Mouse (Mus musculus): Measurements from ENCODE around the gene Cracr2a. TPM values are rescaled to one million over a fixed set of nuclear protein-coding genes. Genes with fewer than 3 reads are reported as not detected.

Gene Cracr2a
- polyA plus RNA-seq, 1 experiment from 2014 or later, result 0.31 TPM

DNA sequence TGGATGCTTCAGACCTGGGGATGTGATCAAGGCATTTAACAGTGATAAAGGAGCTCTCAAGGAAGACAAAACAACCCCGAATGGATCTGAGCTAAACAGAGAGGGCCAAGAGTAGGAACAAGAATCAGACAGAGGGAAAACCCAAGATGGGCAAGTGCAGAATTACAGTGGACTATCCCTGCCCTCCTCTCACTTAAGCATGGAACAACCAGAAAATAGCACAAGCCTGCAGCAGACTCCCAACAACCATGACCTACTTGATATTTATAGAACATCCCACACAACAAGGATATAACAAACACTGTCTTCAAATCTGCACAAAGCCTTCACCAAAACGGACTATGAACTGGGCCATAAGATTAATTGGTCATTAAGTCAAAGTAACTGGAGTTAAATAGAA, 23.0 kb upstream of the Cracr2a start:
- 66% methylated on average over 2 of the region's 2 CpGs for WGBS
- Histone ChIP-seq H3K4me2 (replicated peaks) (no peak overlapping the region), H3K9ac (replicated peaks) (no peak overlapping the region), H3K27ac (replicated peaks) (no peak overlapping the region), H3K27me3 (peaks cover 3% of the 10 kb centered on the region; the same call in 1 of the 2 replicates), H3K4me1 (no peaks in the 10 kb centered on the region), H3K4me3 (no peak overlapping the region), H3K9me3 (no peaks in the 10 kb centered on the region), H3K36me3 (no peaks in the 10 kb centered on the region)
- ATAC-seq (replicated peaks), result no peak

DNA sequence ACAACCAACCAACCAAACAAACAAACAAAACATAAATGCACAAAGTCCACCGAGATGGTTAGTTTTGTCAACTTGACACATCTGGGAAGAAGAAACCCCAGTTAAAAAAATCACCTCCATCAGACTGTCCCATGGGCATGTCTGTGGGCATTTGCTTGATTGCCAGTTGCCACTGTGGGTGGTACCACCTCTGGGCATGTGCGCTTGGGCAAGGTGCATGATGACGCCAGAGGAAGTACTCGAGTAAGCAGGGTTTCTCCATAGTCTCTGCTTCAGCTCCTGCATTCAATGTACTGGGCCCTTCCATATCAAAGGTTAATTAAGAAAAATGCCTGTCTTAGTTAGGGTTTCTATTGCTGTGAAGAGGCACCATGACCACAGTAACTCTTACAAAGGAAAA, 21.9 kb upstream of the Cracr2a start:
- H3K4me3 ChIP-seq, result no peak overlapping the region
- 91% methylated on average over 4 of the region's 4 CpGs for WGBS
- H3K4me1 ChIP-seq, result no peaks in the 10 kb centered on the region
- H3K9ac ChIP-seq (replicated peaks), result no peak overlapping the region
- H3K27ac ChIP-seq (replicated peaks), result no peak overlapping the region
- no peaks in the 10 kb centered on the region for H3K9me3 ChIP-seq
- no peaks in the 10 kb centered on the region for H3K36me3 ChIP-seq
- H3K4me2 ChIP-seq (replicated peaks), result no peak overlapping the region
- no peak for ATAC-seq (replicated peaks)
- H3K27me3 ChIP-seq, result peaks cover 3% of the 10 kb centered on the region; the same call in 1 of the 2 replicates

DNA sequence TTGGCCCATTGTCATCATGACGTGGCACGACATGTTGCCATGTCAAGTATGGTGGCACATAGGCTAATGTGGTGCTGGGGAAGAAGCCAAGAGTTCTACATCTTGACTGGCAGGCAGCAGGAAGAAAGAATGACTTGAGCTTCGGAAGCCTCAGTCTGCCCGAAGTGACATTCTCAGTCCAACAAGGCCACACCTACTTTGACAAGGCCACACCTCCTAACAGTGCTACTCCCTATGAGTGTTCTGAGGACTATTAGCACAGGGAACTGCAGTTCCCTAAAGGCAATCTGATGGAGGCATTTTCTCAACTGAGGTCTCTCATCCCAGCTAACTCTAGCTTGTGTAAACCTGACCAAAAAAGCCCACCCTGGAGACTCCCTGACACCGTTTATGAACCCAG, 21.5 kb upstream of the Cracr2a start:
- ATAC-seq (replicated peaks), result no peak
- Histone ChIP-seq H3K27ac (replicated peaks) (no peak overlapping the region), H3K4me3 (no peak overlapping the region), H3K4me2 (replicated peaks) (no peak overlapping the region), H3K9ac (replicated peaks) (no peak overlapping the region), H3K4me1 (no peaks in the 10 kb centered on the region), H3K9me3 (no peaks in the 10 kb centered on the region), H3K36me3 (no peaks in the 10 kb centered on the region), H3K27me3 (peaks cover 3% of the 10 kb centered on the region; the same call in 1 of the 2 replicates)
- 64% methylated on average over 5 of the region's 5 CpGs for WGBS

DNA sequence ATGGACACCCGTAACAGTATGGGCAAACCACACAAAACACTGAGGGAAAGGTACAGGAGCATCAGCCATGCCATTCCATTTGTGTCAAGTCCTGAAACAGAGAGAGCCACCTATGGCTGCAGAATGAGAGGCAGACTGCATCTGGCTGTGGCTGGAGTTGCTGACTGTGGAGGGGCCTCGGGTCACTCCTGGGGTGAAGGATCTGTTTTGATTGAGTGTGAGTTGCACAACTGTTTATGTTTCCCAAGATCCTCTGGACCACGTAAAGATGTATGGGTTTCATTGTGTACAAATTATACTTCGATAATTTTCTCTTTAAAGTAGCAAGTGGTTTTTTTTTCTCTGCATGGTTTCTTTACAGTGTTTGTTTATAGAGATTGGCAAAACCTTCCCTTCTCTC, 20.6 kb upstream of the Cracr2a start:
- peaks cover 3% of the 10 kb centered on the region; the same call in 1 of the 2 replicates for H3K27me3 ChIP-seq
- 81% methylated on average over 4 of the region's 4 CpGs for WGBS
- H3K9ac ChIP-seq (replicated peaks), result no peak overlapping the region
- no peak overlapping the region for H3K4me3 ChIP-seq
- H3K36me3 ChIP-seq, result no peaks in the 10 kb centered on the region
- no peak overlapping the region for H3K4me2 ChIP-seq (replicated peaks)
- no peaks in the 10 kb centered on the region for H3K4me1 ChIP-seq
- no peaks in the 10 kb centered on the region for H3K9me3 ChIP-seq
- no peak overlapping the region for H3K27ac ChIP-seq (replicated peaks)
- no peak for ATAC-seq (replicated peaks)

DNA sequence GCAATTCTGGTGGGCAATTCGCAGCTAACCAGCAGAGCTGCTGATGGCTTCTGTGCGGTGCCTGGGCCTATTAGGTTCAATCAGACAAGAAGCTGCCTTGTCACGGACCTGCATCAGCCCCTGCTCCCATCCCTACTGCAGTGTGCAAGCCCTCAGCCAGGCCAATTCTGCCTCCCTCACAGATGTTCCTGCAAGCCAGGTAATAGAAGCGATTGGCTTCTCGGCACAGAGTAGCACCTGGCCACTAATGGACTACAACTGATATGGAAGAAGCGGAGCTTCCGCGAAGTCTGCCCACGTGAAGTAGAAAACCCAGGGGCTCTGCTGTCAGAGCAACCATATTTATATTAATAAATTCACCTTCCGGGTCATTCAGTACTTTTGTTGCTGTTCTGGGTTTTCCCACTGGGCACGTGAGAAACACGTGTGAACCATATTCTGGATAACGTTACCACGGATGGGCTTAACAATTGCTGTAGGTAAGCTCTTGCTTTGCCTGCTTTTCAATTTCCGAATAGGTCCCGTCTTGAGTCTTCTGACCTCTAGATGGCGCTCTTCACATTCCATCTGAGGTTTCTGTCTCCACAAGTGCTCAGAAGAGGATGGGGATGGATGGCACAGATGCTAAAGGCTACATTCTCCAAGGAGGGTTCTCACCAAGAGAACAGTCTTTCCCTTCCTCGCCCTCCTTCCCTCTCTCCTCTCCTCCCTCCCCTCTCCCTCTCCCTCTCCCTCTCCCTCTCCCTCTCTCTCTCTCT, 19.3 kb upstream of the Cracr2a start:
- WGBS, result 39% methylated on average over 18 of the region's 18 CpGs
- H3K9me3 ChIP-seq, result no peaks in the 10 kb centered on the region
- no peak overlapping the region for H3K4me2 ChIP-seq (replicated peaks)
- 0 out of 2 replicates have a peak, but pooled peaks cover 5% of the 10 kb centered on the region for H3K4me1 ChIP-seq
- no peaks in the 10 kb centered on the region for H3K36me3 ChIP-seq
- peak; percentile 81 for ATAC-seq (replicated peaks)
- H3K4me3 ChIP-seq, result no peak overlapping the region
- H3K27ac ChIP-seq (replicated peaks), result no peak overlapping the region
- no peak overlapping the region for H3K9ac ChIP-seq (replicated peaks)
- peaks cover 3% of the 10 kb centered on the region; the same call in 1 of the 2 replicates for H3K27me3 ChIP-seq

DNA sequence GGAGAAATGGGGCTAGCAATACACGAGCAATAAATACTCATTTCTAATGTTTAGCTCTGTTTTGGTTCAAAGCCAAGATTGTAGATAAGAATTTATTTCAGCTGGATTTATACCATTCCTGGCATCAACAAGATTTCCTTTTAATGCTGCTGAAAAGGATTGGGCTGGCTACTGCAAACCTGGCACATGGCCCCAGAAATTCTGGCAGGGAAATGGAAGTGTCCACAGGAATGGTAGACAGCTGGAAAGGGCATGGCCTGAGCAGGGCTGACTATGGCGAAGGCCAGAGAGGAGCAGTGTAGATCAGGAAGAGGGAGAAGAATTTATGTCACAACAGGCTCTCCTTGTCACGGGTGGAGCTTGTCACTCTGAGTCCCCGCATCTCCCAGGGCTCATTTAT, 14.5 kb upstream of the Cracr2a start:
- no peaks in the 10 kb centered on the region for H3K9me3 ChIP-seq
- no peak overlapping the region for H3K4me2 ChIP-seq (replicated peaks)
- no peaks in the 10 kb centered on the region for H3K27me3 ChIP-seq
- H3K36me3 ChIP-seq, result no peaks in the 10 kb centered on the region
- H3K4me3 ChIP-seq, result no peak overlapping the region
- 0 out of 2 replicates have a peak, but pooled peaks cover 5% of the 10 kb centered on the region for H3K4me1 ChIP-seq
- 0 out of 2 replicates have a peak, but pooled peaks have one; percentile 51 for ATAC-seq (replicated peaks)
- 58% methylated on average over 4 of the region's 4 CpGs for WGBS
- H3K27ac ChIP-seq (replicated peaks), result 0 out of 2 replicates have a peak overlapping the region, but pooled peaks have one; percentile 1
- H3K9ac ChIP-seq (replicated peaks), result no peak overlapping the region

DNA sequence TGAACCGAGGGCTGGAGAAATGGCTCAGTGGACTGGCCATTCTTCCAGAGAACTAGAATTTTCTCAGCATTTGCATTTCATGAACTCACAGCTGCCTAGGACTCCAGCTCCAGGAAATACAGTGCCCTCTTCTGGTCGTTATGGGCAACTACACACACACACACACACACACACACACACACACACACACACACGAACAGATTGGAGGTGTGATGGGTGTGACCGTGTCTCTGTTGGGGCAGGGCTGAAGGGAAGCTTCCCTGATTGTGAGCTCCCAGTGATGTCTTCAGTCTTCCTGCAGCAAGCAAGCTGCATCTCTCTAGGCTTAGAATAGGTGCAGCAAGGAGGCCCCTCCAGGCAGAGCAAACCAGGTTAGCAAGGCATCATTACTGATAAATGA, 8.2 kb upstream of the Cracr2a start:
- no peak overlapping the region for H3K9ac ChIP-seq (replicated peaks)
- H3K4me2 ChIP-seq (replicated peaks), result no peak overlapping the region
- no peaks in the 10 kb centered on the region for H3K9me3 ChIP-seq
- 86% methylated on average over 4 of the region's 4 CpGs for WGBS
- H3K4me1 ChIP-seq, result no peaks in the 10 kb centered on the region
- H3K27me3 ChIP-seq, result no peaks in the 10 kb centered on the region
- H3K27ac ChIP-seq (replicated peaks), result no peak overlapping the region
- no peak for ATAC-seq (replicated peaks)
- H3K36me3 ChIP-seq, result no peaks in the 10 kb centered on the region
- H3K4me3 ChIP-seq, result no peak overlapping the region

DNA sequence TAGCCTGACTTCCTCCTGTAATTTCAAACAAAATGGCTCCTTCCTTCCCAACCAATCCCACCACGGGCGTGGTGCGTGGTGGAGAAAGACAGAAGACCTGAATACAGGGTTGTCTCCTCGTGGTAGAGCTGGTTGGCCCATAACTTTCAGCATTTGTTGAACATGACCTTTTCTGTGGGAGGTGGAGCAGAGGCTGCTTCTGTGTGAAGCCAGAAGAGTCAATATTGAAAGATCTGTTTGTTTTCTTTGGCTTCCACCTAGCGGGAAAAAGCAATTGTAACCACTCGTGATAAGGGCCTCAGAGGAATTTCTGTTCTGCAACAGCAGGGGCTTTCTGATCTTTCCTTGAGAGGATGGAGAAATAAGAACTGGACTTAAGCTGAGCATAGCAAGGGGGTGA, 5.6 kb upstream of the Cracr2a start:
- H3K9ac ChIP-seq (replicated peaks), result no peak overlapping the region
- H3K27ac ChIP-seq (replicated peaks), result no peak overlapping the region
- no peak overlapping the region for H3K4me2 ChIP-seq (replicated peaks)
- no peaks in the 10 kb centered on the region for H3K36me3 ChIP-seq
- no peak overlapping the region for H3K4me3 ChIP-seq
- WGBS, result 82% methylated on average over 6 of the region's 6 CpGs
- no peaks in the 10 kb centered on the region for H3K4me1 ChIP-seq
- no peaks in the 10 kb centered on the region for H3K9me3 ChIP-seq
- no peaks in the 10 kb centered on the region for H3K27me3 ChIP-seq
- ATAC-seq (replicated peaks), result no peak

DNA sequence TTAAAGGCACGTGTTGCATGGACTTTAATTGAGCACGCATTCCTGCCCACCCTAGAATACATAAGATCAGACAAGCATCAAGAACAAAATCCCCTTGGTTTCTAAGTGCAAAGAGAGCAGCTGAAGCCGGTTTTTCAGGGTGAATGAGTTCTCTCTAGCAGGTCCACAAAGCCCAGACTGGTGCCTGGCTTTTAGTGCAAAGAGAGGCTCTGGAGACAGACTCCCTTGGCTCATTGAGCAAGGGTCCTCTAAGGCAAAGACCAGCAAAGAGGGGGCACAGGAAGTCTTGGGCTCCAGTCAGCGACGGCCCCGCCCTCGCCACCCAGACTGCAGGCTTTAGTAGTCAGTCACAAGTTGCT, 287 bp upstream of the Cracr2a start:
- Histone ChIP-seq H3K27me3 (no peaks in the 10 kb centered on the region), H3K9ac (replicated peaks) (peak overlapping the region; percentile 49), H3K4me2 (replicated peaks) (peak overlapping the region; percentile 82), H3K4me1 (peaks cover 8% of the 10 kb centered on the region), H3K4me3 (peak overlapping the region; percentile 44), H3K27ac (replicated peaks) (no peak overlapping the region), H3K36me3 (no peaks in the 10 kb centered on the region), H3K9me3 (no peaks in the 10 kb centered on the region)
- no peak for ATAC-seq (replicated peaks)
- WGBS, result 11% methylated on average over 7 of the region's 7 CpGs

DNA sequence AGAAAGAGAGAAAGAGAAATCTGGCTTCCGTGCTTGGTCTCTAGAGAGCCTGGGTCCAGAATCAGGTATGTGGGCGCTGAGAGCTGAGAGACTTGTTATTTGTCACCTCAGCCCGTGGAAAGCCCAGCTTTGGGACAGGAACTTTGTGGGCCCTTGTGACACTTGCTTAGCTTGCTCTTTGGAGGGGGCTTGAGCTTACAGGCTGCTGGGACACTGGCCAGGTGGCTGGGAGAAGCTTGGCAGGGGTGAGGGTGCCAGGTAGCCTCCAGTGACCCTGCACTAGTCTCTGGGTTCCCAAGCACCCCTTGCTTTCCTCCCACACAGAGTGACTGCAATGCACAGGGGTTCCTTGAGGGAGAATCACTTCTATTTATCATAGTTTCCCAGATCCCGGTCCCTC, 2.4 kb downstream of the Cracr2a start:
- peaks cover 8% of the 10 kb centered on the region for H3K4me1 ChIP-seq
- no peaks in the 10 kb centered on the region for H3K9me3 ChIP-seq
- H3K36me3 ChIP-seq, result no peaks in the 10 kb centered on the region
- no peak for ATAC-seq (replicated peaks)
- H3K9ac ChIP-seq (replicated peaks), result no peak overlapping the region
- no peak overlapping the region for H3K27ac ChIP-seq (replicated peaks)
- no peaks in the 10 kb centered on the region for H3K27me3 ChIP-seq
- H3K4me3 ChIP-seq, result no peak overlapping the region
- H3K4me2 ChIP-seq (replicated peaks), result no peak overlapping the region
- 83% methylated on average over 4 of the region's 4 CpGs for WGBS

DNA sequence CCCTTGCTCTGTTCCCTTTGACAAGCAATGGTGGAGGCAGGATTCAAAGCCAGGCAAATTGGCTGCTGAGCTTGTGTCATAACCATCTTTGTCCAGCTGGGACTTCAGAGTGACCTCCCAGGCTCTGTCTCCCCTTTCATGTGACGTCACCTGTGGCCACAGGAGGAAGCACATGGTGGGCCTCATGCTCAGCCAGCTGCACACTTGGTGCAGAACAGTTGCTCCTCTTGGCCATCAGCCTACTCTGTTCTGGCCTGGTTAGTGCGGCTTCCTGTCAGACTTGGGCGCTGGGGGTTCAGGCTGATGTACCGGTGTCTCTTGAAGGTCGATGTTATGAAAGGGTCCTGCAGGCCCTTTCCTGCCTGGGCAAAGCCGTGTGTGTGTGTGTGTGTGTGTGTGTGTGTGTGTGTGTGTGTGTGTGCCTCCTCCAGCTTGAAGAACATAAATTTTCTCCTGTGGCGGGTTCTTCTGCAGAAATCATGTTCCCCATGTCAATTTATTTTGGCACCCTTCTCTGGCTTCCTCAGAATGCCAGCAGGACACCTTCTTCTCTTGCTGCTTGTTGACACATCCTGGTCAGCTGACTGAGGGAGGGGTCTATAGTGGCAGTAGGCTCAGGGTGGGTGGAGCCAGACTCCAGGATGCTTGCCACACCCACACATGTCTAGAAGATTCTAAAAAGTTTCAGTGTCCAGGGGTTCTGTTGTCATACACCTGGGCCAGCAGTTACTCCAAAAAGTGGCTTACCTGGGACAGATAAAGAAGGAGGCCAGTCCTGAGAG, 5.0 kb downstream of the Cracr2a start:
- H3K27me3 ChIP-seq, result no peaks in the 10 kb centered on the region
- no peaks in the 10 kb centered on the region for H3K36me3 ChIP-seq
- no peak overlapping the region for H3K27ac ChIP-seq (replicated peaks)
- no peaks in the 10 kb centered on the region for H3K9me3 ChIP-seq
- peaks cover 4% of the 10 kb centered on the region for H3K4me1 ChIP-seq
- H3K4me2 ChIP-seq (replicated peaks), result no peak overlapping the region
- H3K9ac ChIP-seq (replicated peaks), result no peak overlapping the region
- WGBS, result 89% methylated on average over 7 of the region's 7 CpGs
- no peak for ATAC-seq (replicated peaks)
- no peak overlapping the region for H3K4me3 ChIP-seq

DNA sequence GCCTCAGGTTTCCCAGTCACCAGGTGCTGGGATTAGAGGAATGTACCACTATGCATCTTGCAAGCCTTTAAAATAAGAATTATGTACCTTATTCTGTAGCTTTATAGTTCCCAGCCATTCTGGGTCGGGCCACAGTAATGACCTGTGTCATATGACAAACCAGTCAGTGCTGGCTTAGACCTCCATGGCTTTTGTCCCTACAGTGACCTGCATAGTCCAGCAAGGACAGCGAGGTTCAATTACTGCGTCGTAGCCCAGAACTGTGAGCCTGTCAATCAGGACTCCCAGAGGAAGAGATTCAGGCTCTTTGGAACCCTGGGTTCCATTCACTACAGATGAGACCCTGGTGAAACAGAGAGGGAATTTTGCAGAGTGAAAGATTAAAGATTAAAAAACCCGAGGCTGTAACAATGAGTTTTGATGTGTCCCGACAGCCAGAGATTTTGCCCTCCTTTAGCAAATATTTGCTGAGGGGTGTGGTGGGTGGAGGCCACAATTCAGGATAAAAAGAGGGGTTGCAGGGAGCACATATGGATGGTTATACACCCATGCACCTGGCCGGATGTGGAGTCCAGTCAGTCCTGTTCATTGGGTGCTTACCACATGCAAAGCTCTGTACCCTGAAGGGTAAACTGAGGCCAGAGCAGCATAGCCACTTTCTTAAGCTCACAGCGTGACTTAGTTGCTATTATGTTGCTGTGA, 10.9 kb downstream of the Cracr2a start:
- H3K4me2 ChIP-seq (replicated peaks), result no peak overlapping the region
- ATAC-seq (replicated peaks), result no peak
- H3K4me3 ChIP-seq, result no peak overlapping the region
- H3K27ac ChIP-seq (replicated peaks), result no peak overlapping the region
- H3K27me3 ChIP-seq, result no peaks in the 10 kb centered on the region
- H3K36me3 ChIP-seq, result no peaks in the 10 kb centered on the region
- H3K9ac ChIP-seq (replicated peaks), result no peak overlapping the region
- H3K9me3 ChIP-seq, result no peaks in the 10 kb centered on the region
- H3K4me1 ChIP-seq, result no peaks in the 10 kb centered on the region
- 58% methylated on average over 8 of the region's 8 CpGs for WGBS
